In genomic region chr14:78482385-78483231, GRCm38 (mm10) we compare ENCODE assay signal across 8 mouse cellular contexts. TPM values are rescaled to one million over a fixed set of nuclear protein-coding genes. Genes with fewer than 3 reads are reported as not detected.
DNase-seq lines count a peak whose midpoint lies in the region; ATAC-seq and TF ChIP-seq lines count a peak whose summit lies in the region.

No protein-coding gene starts in this region.

- WGBS in embryonic facial prominence, embryonic 13.5 days = 18% methylated on average over 14 of the region's 14 CpGs
- WGBS in heart, postnatal 0 days = 24% methylated on average over 14 of the region's 14 CpGs
- WGBS in liver, embryonic 16.5 days (ENCODE audit: insufficient replicate concordance) = 21% methylated on average over 14 of the region's 14 CpGs
- 23% methylated on average over 14 of the region's 14 CpGs for WGBS in neural tube, embryonic 13.5 days

- H3K4me2 ChIP-seq in embryonic facial prominence, embryonic 13.5 days = peak overlapping the region; percentile 50
- H3K4me2 ChIP-seq in heart, postnatal 0 days (ENCODE audit: low read depth, low read length) = peak overlapping the region; percentile 19
- no peak overlapping the region for H3K4me2 ChIP-seq in liver, embryonic 16.5 days (ENCODE audit: low read depth, low read length)
- peak overlapping the region; percentile 30 for H3K4me2 ChIP-seq in neural tube, embryonic 13.5 days

- DNase-seq in CD4-positive, CD25-positive, alpha-beta regulatory T cell, adult 2 months (ENCODE audit: low read depth, low spot score) = peak; percentile 78
- DNase-seq in adrenal gland, postnatal 10 days = peak; percentile 62
- peak; percentile 62 for DNase-seq in heart, postnatal 0 days (ENCODE audit: low spot score)
- peak; percentile 67 to 75 for DNase-seq in kidney, postnatal 4 days
- DNase-seq in thymus, postnatal 10 days (ENCODE audit: low spot score in 2 of 2) = peak; percentile 36 to 54

- no peak for TF ChIP-seq EP300 in heart, postnatal 0 days (IDR thresholded peaks at IDR 0.05; ENCODE audit: low read depth)

- H3K9me3 ChIP-seq in embryonic facial prominence, embryonic 13.5 days = no peaks in the 10 kb centered on the region
- no peaks in the 10 kb centered on the region for H3K9me3 ChIP-seq in heart, postnatal 0 days (replicated peaks; ENCODE audit: control insufficient read depth, low read length)
- H3K9me3 ChIP-seq in liver, embryonic 16.5 days (replicated peaks; ENCODE audit: control insufficient read depth, low read length) = no peaks in the 10 kb centered on the region
- no peaks in the 10 kb centered on the region for H3K9me3 ChIP-seq in neural tube, embryonic 13.5 days

- H3K4me1 ChIP-seq in embryonic facial prominence, embryonic 13.5 days = peaks cover 4% of the 10 kb centered on the region; the same call in 1 of the 2 replicates
- H3K4me1 ChIP-seq in heart, postnatal 0 days (ENCODE audit: control insufficient read depth, insufficient read depth) = 0 out of 2 replicates have a peak, but pooled peaks cover 3% of the 10 kb centered on the region
- H3K4me1 ChIP-seq in liver, embryonic 16.5 days (ENCODE audit: control insufficient read depth, low read depth, low read length) = no peaks in the 10 kb centered on the region
- H3K4me1 ChIP-seq in neural tube, embryonic 13.5 days (replicated peaks) = peaks cover 4% of the 10 kb centered on the region

- H3K9ac ChIP-seq in embryonic facial prominence, embryonic 13.5 days = peak overlapping the region; percentile 54; the same call in 1 of the 2 replicates
- no peak overlapping the region; the same call in 1 of the 2 replicates for H3K9ac ChIP-seq in heart, postnatal 0 days (replicated peaks; ENCODE audit: low read depth, low read length)
- H3K9ac ChIP-seq in liver, embryonic 16.5 days (ENCODE audit: low read depth, low read length) = no peak overlapping the region
- 0 out of 2 replicates have a peak overlapping the region, but pooled peaks have one; percentile 47 for H3K9ac ChIP-seq in neural tube, embryonic 13.5 days

- peak; percentile 83 for TF ChIP-seq CTCF in heart, postnatal 0 days (IDR thresholded peaks at IDR 0.05; ENCODE audit: low read depth)

- no peaks in the 10 kb centered on the region for H3K27me3 ChIP-seq in embryonic facial prominence, embryonic 13.5 days
- H3K27me3 ChIP-seq in heart, postnatal 0 days (ENCODE audit: control insufficient read depth, insufficient read depth, low read length) = no peaks in the 10 kb centered on the region
- no peaks in the 10 kb centered on the region for H3K27me3 ChIP-seq in liver, embryonic 16.5 days (ENCODE audit: control insufficient read depth, insufficient read depth, low read depth, low read length)
- no peaks in the 10 kb centered on the region for H3K27me3 ChIP-seq in neural tube, embryonic 13.5 days

- 0 out of 2 replicates have a peak overlapping the region, but pooled peaks have one; percentile 5 for H3K27ac ChIP-seq in embryonic facial prominence, embryonic 13.5 days
- no peak overlapping the region for H3K27ac ChIP-seq in heart, postnatal 0 days (ENCODE audit: low read depth)
- no peak overlapping the region for H3K27ac ChIP-seq in liver, embryonic 16.5 days (ENCODE audit: low read length)
- H3K27ac ChIP-seq in neural tube, embryonic 13.5 days (replicated peaks) = no peak overlapping the region

- no peaks in the 10 kb centered on the region for H3K36me3 ChIP-seq in embryonic facial prominence, embryonic 13.5 days
- no peaks in the 10 kb centered on the region for H3K36me3 ChIP-seq in heart, postnatal 0 days (replicated peaks; ENCODE audit: control insufficient read depth, insufficient read depth, low read length)
- H3K36me3 ChIP-seq in liver, embryonic 16.5 days (ENCODE audit: control insufficient read depth, insufficient read depth) = no peaks in the 10 kb centered on the region
- no peaks in the 10 kb centered on the region for H3K36me3 ChIP-seq in neural tube, embryonic 13.5 days

- peak; percentile 87 for ATAC-seq in embryonic facial prominence, embryonic 13.5 days (ENCODE audit: insufficient number of reproducible peaks, insufficient read depth, low FRiP score, low TSS enrichment, low read depth)
- ATAC-seq in heart, postnatal 0 days (ENCODE audit: insufficient read depth, low read depth) = peak; percentile 93
- peak; percentile 61 for ATAC-seq in liver, embryonic 16.5 days (ENCODE audit: low read depth)
- ATAC-seq in neural tube, embryonic 13.5 days (ENCODE audit: low read depth) = peak; percentile 94

- no peak overlapping the region for H3K4me3 ChIP-seq in embryonic facial prominence, embryonic 13.5 days
- no peak overlapping the region for H3K4me3 ChIP-seq in heart, postnatal 0 days (ENCODE audit: low read depth, low read length)
- no peak overlapping the region for H3K4me3 ChIP-seq in liver, embryonic 16.5 days (ENCODE audit: low read depth, low read length)
- H3K4me3 ChIP-seq in neural tube, embryonic 13.5 days = no peak overlapping the region

RNA-seq across cellular contexts. Expression of gene Akap11, which starts 54.0 kb away (rescaled TPM):
- total RNA-seq in adrenal gland, postnatal 10 days (2021) = 10 to 100 TPM; 38.8 to 41.2 TPM
- polyA plus RNA-seq in embryonic facial prominence, embryonic 13.5 days (2015; fragmentation: Nextera tagmentation; extraction: Ambion mirVana) = 22.3 and 24.0 TPM in 2 replicates
- 23.8 and 24.1 TPM in 2 replicates for total RNA-seq in heart, postnatal 0 days (2014; rRNA removed; ENCODE audit: low replicate concordance)
- 8.9 and 9.2 TPM in 2 replicates for polyA plus RNA-seq in heart, postnatal 0 days (2015; fragmentation: Nextera tagmentation; extraction: Ambion mirVana)
- polyA plus RNA-seq in liver, embryonic 16.5 days (2015; fragmentation: Nextera tagmentation; extraction: Ambion mirVana) = 7.4 and 7.6 TPM in 2 replicates
- polyA plus RNA-seq in neural tube, embryonic 13.5 days (2015; fragmentation: Nextera tagmentation; extraction: Ambion mirVana) = 32.1 and 38.2 TPM in 2 replicates

Comparison
In these comparisons a context has a peak if more than half of its experiments do, and no peak if none do; other contexts are left out.
1. H3K9ac ChIP-seq: peak in embryonic facial prominence, embryonic 13.5 days (single experiment) and neural tube, embryonic 13.5 days (single experiment); none in heart, postnatal 0 days (single experiment) and liver, embryonic 16.5 days (single experiment).
2. Peak in every context shown above with its lines, with median percentiles within 50 percentile points of each other: DNase-seq and ATAC-seq.